Mouse (Mus musculus) neural tube, embryonic 10.5 days (tissue): ENCODE results near the gene Zfp598.
"Not testable (repeated sequence)": the region's sequence is repeated elsewhere in the genome, so short reads cannot be mapped to it uniquely, and the experiment has no call there.

Experiments used
- DNase-seq: peaks from one replicate; pipeline ENCODE4 v3.0.0-alpha.2; 2017; ENCODE audit warnings: low spot score; ENCODE audit errors: extremely low spot score

Zfp598 gene

GRCm38 (mm10) chr17:24646381-24646780 lies 23.1 kb upstream of the Zfp598 start:
- DNase-seq: no peak

GRCm38 (mm10) chr17:24647493-24647892 lies 22.0 kb upstream of the Zfp598 start:
- DNase-seq: no peak

- DNase-seq: no peak
These were observed 20.6 kb upstream of the Zfp598 start for GRCm38 (mm10) chr17:24648731-24649377.

GRCm38 (mm10) chr17:24649581-24650069 lies 19.9 kb upstream of the Zfp598 start:
- DNase-seq: no peak

GRCm38 (mm10) chr17:24650070-24650616 lies 19.3 kb upstream of the Zfp598 start, which contains the start of gene Slc9a3r2:
Slc9a3r2 (minus strand) TSS chr17:24650327.
- DNase-seq: peak; percentile 72

GRCm38 (mm10) chr17:24650766-24651165 lies 18.7 kb upstream of the Zfp598 start:
- no peak for DNase-seq

GRCm38 (mm10) chr17:24651835-24652234 lies 17.7 kb upstream of the Zfp598 start:
- DNase-seq: no peak

- DNase-seq: peak; percentile 89
These were observed 15.3 kb upstream of the Zfp598 start for GRCm38 (mm10) chr17:24653967-24654710.

- no peak for DNase-seq
These were observed 14.5 kb upstream of the Zfp598 start for GRCm38 (mm10) chr17:24654969-24655368.

GRCm38 (mm10) chr17:24658017-24658758 lies 11.3 kb upstream of the Zfp598 start, which contains the start of gene Npw:
Npw (minus strand) TSS chr17:24658457.
- peak; percentile 35 for DNase-seq

GRCm38 (mm10) chr17:24667011-24667410 lies 2.5 kb upstream of the Zfp598 start:
- DNase-seq: not testable (repeated sequence)

GRCm38 (mm10) chr17:24667416-24667815 lies 2.1 kb upstream of the Zfp598 start:
- no peak for DNase-seq

- DNase-seq: not testable (repeated sequence)
These were observed 308 bp upstream of the Zfp598 start for GRCm38 (mm10) chr17:24669214-24669544.

- DNase-seq: no peak
These were observed 858 bp downstream of the Zfp598 start for GRCm38 (mm10) chr17:24670246-24670844.

GRCm38 (mm10) chr17:24671346-24671745 lies 1.9 kb downstream of the Zfp598 start:
- DNase-seq: no peak

- no peak for DNase-seq
These were observed 2.7 kb downstream of the Zfp598 start for GRCm38 (mm10) chr17:24672141-24672540.

- no peak for DNase-seq
These were observed 4.8 kb downstream of the Zfp598 start for GRCm38 (mm10) chr17:24674277-24674676.

- DNase-seq: peak; percentile 65
These were observed 6.7 kb downstream of the Zfp598 start for GRCm38 (mm10) chr17:24676187-24676586.

- DNase-seq: no peak
These were observed 7.4 kb downstream of the Zfp598 start for GRCm38 (mm10) chr17:24676877-24677276.

GRCm38 (mm10) chr17:24677500-24678080 lies 8.1 kb downstream of the Zfp598 start:
- no peak for DNase-seq

- DNase-seq: peak; percentile 39
These were observed 17.0 kb downstream of the Zfp598 start for GRCm38 (mm10) chr17:24686514-24686913.
